Mouse (Mus musculus) neural tube, embryonic 11.5 days (tissue): ENCODE measurements around the gene Ttyh3. TPM values are rescaled to one million over a fixed set of nuclear protein-coding genes. Genes with fewer than 3 reads are reported as not detected.

Experiments
- ATAC-seq: fragments of 200-750 bp; cut with Nextera tagmentation; 2 replicates; pipeline ENCODE4 v1.8.0; 2017; ENCODE audit warnings: moderate number of reproducible peaks, mild to moderate bottlenecking, moderate TSS enrichment, moderate library complexity; ENCODE audit not compliant: insufficient read depth, low FRiP score, low TSS enrichment
- DNase-seq: peaks from one replicate; pipeline ENCODE4 v3.0.0-alpha.2; 2015; ENCODE audit warnings: low spot score
- H3K27ac ChIP-seq: fragments of 300-500 bp; sonication (generic); 2 replicates; pipeline ENCODE4 v1.5.1; 2014; ENCODE audit warnings: low read depth, mild to moderate bottlenecking, low read length
- H3K27me3 ChIP-seq: fragments of 300-500 bp; sonication (generic); 2 replicates; pipeline ENCODE4 v1.6.1; 2014; ENCODE audit warnings: mild to moderate bottlenecking, low read length, mixed read lengths; ENCODE audit not compliant: control insufficient read depth, insufficient read depth
- H3K36me3 ChIP-seq: fragments of 300-500 bp; sonication (generic); 2 replicates; pipeline ENCODE4 v1.6.1; 2014; ENCODE audit warnings: mild to moderate bottlenecking, low read length, moderate library complexity, mixed read lengths; ENCODE audit not compliant: control insufficient read depth, insufficient read depth
- H3K4me1 ChIP-seq: fragments of 300-500 bp; sonication (generic); 2 replicates; pipeline ENCODE4 v1.6.1; 2014; ENCODE audit warnings: low read length, mixed read lengths; ENCODE audit not compliant: control insufficient read depth, insufficient read depth
- H3K4me2 ChIP-seq: fragments of 300-500 bp; sonication (generic); 2 replicates; pipeline ENCODE4 v1.6.1; 2014; ENCODE audit warnings: low read depth, mild to moderate bottlenecking, moderate library complexity
- H3K4me3 ChIP-seq: fragments of 300-500 bp; sonication (generic); 2 replicates; pipeline ENCODE4 v1.5.1; 2014; ENCODE audit warnings: low read depth, low read length
- H3K9ac ChIP-seq: fragments of 300-500 bp; sonication (generic); 2 replicates; pipeline ENCODE4 v1.6.1; 2014; ENCODE audit warnings: mild to moderate bottlenecking, low read length
- H3K9me3 ChIP-seq: fragments of 300-500 bp; sonication (generic); 2 replicates; pipeline ENCODE4 v1.6.1; 2016; ENCODE audit warnings: low read length; ENCODE audit not compliant: control insufficient read depth
- WGBS: fragments of 180-500 bp; shearing (Covaris S2); extraction: QIAGEN DNeasy Blood & Tissue Kit; methylation state at CpG from one replicate; pipeline ENCODE4 v1.1.7; 2014; 5-methylcytosine and 5-hydroxymethylcytosine counted together
- polyA plus RNA-seq: library from polyadenylated mRNA; unstranded; fragments of >200 nt; fragmentation: Nextera tagmentation; extraction: Ambion mirVana; gene quantifications from 2 replicates; pipeline ENCODE4 v1.2.1, GENCODE M21; 2014

Ttyh3 gene
- 61.0 and 65.0 TPM in 2 replicates for polyA plus RNA-seq

GRCm38 (mm10) chr5:140648519-140649100 lies at the start of gene Ttyh3:
Gene Ttyh3, minus strand, starts transcription at chr5:140649031.
- no peaks in the 10 kb centered on the region for H3K9me3 ChIP-seq
- peak within 1 kb of the TSS; percentile 83 for H3K4me2 ChIP-seq
- H3K4me1 ChIP-seq, result peaks cover 28% of the 10 kb centered on the region
- peak within 1 kb of the TSS; percentile 81 for H3K27ac ChIP-seq
- DNase-seq (peak; percentile 58), ATAC-seq (no peak; the same call in 1 of the 2 replicates)
- H3K27me3 ChIP-seq, result no peaks in the 10 kb centered on the region
- peaks cover 8% of the 10 kb centered on the region for H3K36me3 ChIP-seq
- peak within 1 kb of the TSS; percentile 99 for H3K9ac ChIP-seq
- under 1% methylated on average over 35 of the region's 62 CpGs for WGBS
- peak within 1 kb of the TSS; percentile 96 for H3K4me3 ChIP-seq

GRCm38 (mm10) chr5:140695987-140696386 lies 47.2 kb upstream of the Ttyh3 start:
- Histone ChIP-seq H3K9ac (no peak overlapping the region), H3K4me2 (no peak overlapping the region), H3K4me1 (no peaks in the 10 kb centered on the region), H3K4me3 (no peak overlapping the region), H3K27ac (no peak overlapping the region), H3K36me3 (peaks cover 7% of the 10 kb centered on the region), H3K27me3 (no peaks in the 10 kb centered on the region), H3K9me3 (no peaks in the 10 kb centered on the region)
- ATAC-seq, result no peak
- no peak for DNase-seq
- 87% methylated on average over 7 of the region's 7 CpGs for WGBS

- Histone ChIP-seq H3K4me2 (no peak overlapping the region), H3K27ac (no peak overlapping the region), H3K4me3 (no peak overlapping the region), H3K9ac (no peak overlapping the region), H3K9me3 (no peaks in the 10 kb centered on the region), H3K27me3 (no peaks in the 10 kb centered on the region), H3K36me3 (peaks cover 5% of the 10 kb centered on the region; the same call in 1 of the 2 replicates), H3K4me1 (no peaks in the 10 kb centered on the region)
- no peak for DNase-seq
- no peak for ATAC-seq
- 76% methylated on average over 3 of the region's 3 CpGs for WGBS
These were observed 39.6 kb upstream of the Ttyh3 start for GRCm38 (mm10) chr5:140688434-140688833.

GRCm38 (mm10) chr5:140684343-140685148 lies 35.7 kb upstream of the Ttyh3 start:
- Histone ChIP-seq H3K27ac (no peak overlapping the region), H3K4me1 (no peaks in the 10 kb centered on the region), H3K9me3 (no peaks in the 10 kb centered on the region), H3K27me3 (no peaks in the 10 kb centered on the region), H3K9ac (no peak overlapping the region), H3K4me3 (no peak overlapping the region), H3K36me3 (peaks cover under 1% of the 10 kb centered on the region), H3K4me2 (no peak overlapping the region)
- WGBS, result 67% methylated on average over 16 of the region's 16 CpGs
- ATAC-seq (no peak), DNase-seq (peak; percentile 69)

GRCm38 (mm10) chr5:140682113-140682512 lies 33.3 kb upstream of the Ttyh3 start:
- Histone ChIP-seq H3K9ac (no peak overlapping the region), H3K4me3 (no peak overlapping the region), H3K4me2 (no peak overlapping the region), H3K4me1 (no peaks in the 10 kb centered on the region), H3K27me3 (no peaks in the 10 kb centered on the region), H3K27ac (no peak overlapping the region), H3K9me3 (no peaks in the 10 kb centered on the region), H3K36me3 (no peaks in the 10 kb centered on the region; the same call in none of the 2 replicates)
- 95% methylated on average over 6 of the region's 6 CpGs for WGBS
- no peak for ATAC-seq
- DNase-seq, result no peak

- no peaks in the 10 kb centered on the region for H3K27me3 ChIP-seq
- no peak overlapping the region for H3K4me3 ChIP-seq
- no peaks in the 10 kb centered on the region for H3K4me1 ChIP-seq
- 77% methylated on average over 1 of the region's 1 CpGs for whole genome bisulfite sequencing
- H3K9ac ChIP-seq, result no peak overlapping the region
- no peaks in the 10 kb centered on the region for H3K9me3 ChIP-seq
- no peak overlapping the region for H3K27ac ChIP-seq
- DNase-seq (no peak), ATAC-seq (no peak)
- no peaks in the 10 kb centered on the region; the same call in none of the 2 replicates for H3K36me3 ChIP-seq
- no peak overlapping the region for H3K4me2 ChIP-seq
These were observed 32.1 kb upstream of the Ttyh3 start for GRCm38 (mm10) chr5:140680950-140681349.

GRCm38 (mm10) chr5:140680051-140680450 lies 31.2 kb upstream of the Ttyh3 start:
- Histone ChIP-seq H3K4me2 (no peak overlapping the region), H3K36me3 (peaks cover 2% of the 10 kb centered on the region)
- WGBS, result 89% methylated on average over 6 of the region's 6 CpGs

GRCm38 (mm10) chr5:140677137-140677536 lies 28.3 kb upstream of the Ttyh3 start:
- Histone ChIP-seq H3K9me3 (no peaks in the 10 kb centered on the region), H3K27me3 (no peaks in the 10 kb centered on the region), H3K36me3 (peaks cover 4% of the 10 kb centered on the region), H3K9ac (no peak overlapping the region), H3K4me3 (no peak overlapping the region), H3K27ac (no peak overlapping the region), H3K4me2 (no peak overlapping the region), H3K4me1 (no peaks in the 10 kb centered on the region)
- DNase-seq, result no peak
- 83% methylated on average over 6 of the region's 6 CpGs for WGBS
- no peak for ATAC-seq

More at GRCm38 (mm10) chr5:140680051-140680450, 31.2 kb upstream of the Ttyh3 start:
- Histone ChIP-seq H3K27ac (no peak overlapping the region), H3K9ac (no peak overlapping the region), H3K4me3 (no peak overlapping the region), H3K27me3 (no peaks in the 10 kb centered on the region), H3K9me3 (no peaks in the 10 kb centered on the region), H3K4me1 (no peaks in the 10 kb centered on the region)
- ATAC-seq (no peak), DNase-seq (no peak)

- 85% methylated on average over 11 of the region's 11 CpGs for WGBS
- no peak overlapping the region for H3K4me2 ChIP-seq
- H3K27me3 ChIP-seq, result no peaks in the 10 kb centered on the region
- H3K9me3 ChIP-seq, result no peaks in the 10 kb centered on the region
- DNase-seq, result no peak
- no peak overlapping the region for H3K4me3 ChIP-seq
- H3K27ac ChIP-seq, result no peak overlapping the region
- no peaks in the 10 kb centered on the region for H3K4me1 ChIP-seq
- no peak overlapping the region for H3K9ac ChIP-seq
- ATAC-seq, result no peak
- peaks cover 6% of the 10 kb centered on the region for H3K36me3 ChIP-seq
These were observed 26.8 kb upstream of the Ttyh3 start for GRCm38 (mm10) chr5:140675640-140676039.
